Mouse (Mus musculus) layer of hippocampus, adult 9-11 months (tissue): ENCODE measurements around the gene Shank3.

ENCODE experiments used
- DNase-seq: peaks from one replicate; pipeline ENCODE4 v3.0.0; 2022

The Shank3 gene

GRCm38 (mm10) chr15:89477806-89478205 lies 21.6 kb upstream of the Shank3 start:
- DNase-seq = no peak

- DNase-seq = no peak
These were observed 20.8 kb upstream of the Shank3 start for GRCm38 (mm10) chr15:89478622-89479021.

- no peak for DNase-seq
These were observed 18.8 kb upstream of the Shank3 start for GRCm38 (mm10) chr15:89480584-89480983.

GRCm38 (mm10) chr15:89488182-89488581 lies 11.2 kb upstream of the Shank3 start:
- DNase-seq = no peak

GRCm38 (mm10) chr15:89488611-89489117 lies 10.8 kb upstream of the Shank3 start:
- no peak for DNase-seq

GRCm38 (mm10) chr15:89494970-89495369 lies 4.5 kb upstream of the Shank3 start:
- no peak for DNase-seq

GRCm38 (mm10) chr15:89496131-89496530 lies 3.3 kb upstream of the Shank3 start:
- DNase-seq = no peak

GRCm38 (mm10) chr15:89496841-89497240 lies 2.6 kb upstream of the Shank3 start:
- DNase-seq = no peak

GRCm38 (mm10) chr15:89497391-89498048 lies 1.9 kb upstream of the Shank3 start:
- no peak for DNase-seq

GRCm38 (mm10) chr15:89498049-89498960 lies 1.1 kb upstream of the Shank3 start:
- peak; percentile 80 for DNase-seq

GRCm38 (mm10) chr15:89499784-89500220 lies 379 bp downstream of the Shank3 start:
- no peak for DNase-seq

- DNase-seq = peak; percentile 42
These were observed 883 bp downstream of the Shank3 start for GRCm38 (mm10) chr15:89500221-89500791.

- DNase-seq = no peak
These were observed 1.9 kb downstream of the Shank3 start for GRCm38 (mm10) chr15:89501321-89501720.

GRCm38 (mm10) chr15:89504838-89505237 lies 5.4 kb downstream of the Shank3 start:
- DNase-seq = no peak

- DNase-seq = no peak
These were observed 8.3 kb downstream of the Shank3 start for GRCm38 (mm10) chr15:89507751-89508150.

GRCm38 (mm10) chr15:89512679-89513078 lies 13.3 kb downstream of the Shank3 start:
- no peak for DNase-seq

- DNase-seq = no peak
These were observed 22.5 kb downstream of the Shank3 start for GRCm38 (mm10) chr15:89521951-89522350.

- DNase-seq = no peak
These were observed 23.3 kb downstream of the Shank3 start for GRCm38 (mm10) chr15:89522566-89523282.

- no peak for DNase-seq
These were observed 23.9 kb downstream of the Shank3 start for GRCm38 (mm10) chr15:89523283-89523832.

- DNase-seq = no peak
These were observed 24.7 kb downstream of the Shank3 start for GRCm38 (mm10) chr15:89524001-89524571.

GRCm38 (mm10) chr15:89524611-89525415 lies 25.4 kb downstream of the Shank3 start:
- no peak for DNase-seq
